Mouse (Mus musculus) embryonic facial prominence, embryonic 13.5 days (tissue): Measurements from ENCODE around the gene Pxmp4. TPM values are rescaled to one million over a fixed set of nuclear protein-coding genes. Genes with fewer than 3 reads are reported as not detected.
A peak's percentile ranks its signal among the peaks of the same experiment; 100 is the strongest.

ENCODE experiments used
- ATAC-seq: fragments of 200-750 bp; cut with Nextera tagmentation; 2 replicates; pipeline ENCODE4 v1.8.0; 2017; ENCODE audit warnings: low read depth; ENCODE audit not compliant: insufficient number of reproducible peaks, insufficient read depth, low FRiP score, low TSS enrichment
- H3K27ac ChIP-seq: fragments of 300-500 bp; sonication (generic); 2 replicates; pipeline ENCODE4 v1.5.1; 2015; ENCODE audit warnings: moderate library complexity, mild to moderate bottlenecking, inconsistent platforms
- H3K27me3 ChIP-seq: fragments of 300-500 bp; sonication (generic); 2 replicates; pipeline ENCODE4 v1.6.1; 2015; ENCODE audit warnings: mild to moderate bottlenecking, inconsistent platforms
- H3K36me3 ChIP-seq: fragments of 300-500 bp; sonication (generic); 2 replicates; pipeline ENCODE4 v1.6.1; 2015; ENCODE audit warnings: mild to moderate bottlenecking, inconsistent platforms
- H3K4me1 ChIP-seq: fragments of 300-500 bp; sonication (generic); 2 replicates; pipeline ENCODE4 v1.6.1; 2015; ENCODE audit warnings: inconsistent platforms
- H3K4me2 ChIP-seq: fragments of 300-500 bp; sonication (generic); 2 replicates; pipeline ENCODE4 v1.6.1; 2015; ENCODE audit warnings: moderate library complexity, mild to moderate bottlenecking, inconsistent platforms
- H3K4me3 ChIP-seq: fragments of 300-500 bp; sonication (generic); 2 replicates; pipeline ENCODE4 v1.5.1; 2015; ENCODE audit warnings: mild to moderate bottlenecking, inconsistent platforms
- H3K9ac ChIP-seq: fragments of 300-500 bp; sonication (generic); 2 replicates; pipeline ENCODE4 v1.6.1; 2015; ENCODE audit warnings: mild to moderate bottlenecking, inconsistent platforms
- H3K9me3 ChIP-seq: fragments of 300-500 bp; sonication (generic); 2 replicates; pipeline ENCODE4 v1.6.1; 2016; ENCODE audit warnings: inconsistent platforms
- WGBS: fragments of 180-500 bp; shearing (Covaris S2); methylation state at CpG from one replicate; pipeline ENCODE4 v1.1.7; 2015; ENCODE audit warnings: mixed read lengths; 5-methylcytosine and 5-hydroxymethylcytosine counted together
- polyA plus RNA-seq: library from polyadenylated mRNA; unstranded; fragments of >200 nt; fragmentation: Nextera tagmentation; extraction: Ambion mirVana; gene quantifications from 2 replicates; pipeline ENCODE4 v1.2.1, GENCODE M21; 2015

Gene Pxmp4
- polyA plus RNA-seq, 1 experiment from 2014 or later: 24.7 TPM

- Histone ChIP-seq H3K9me3 (no peaks in the 10 kb centered on the region), H3K27me3 (peaks cover 35% of the 10 kb centered on the region), H3K4me3 (peak overlapping the region; percentile 23; the same call in 1 of the 2 replicates), H3K36me3 (no peaks in the 10 kb centered on the region), H3K4me1 (peaks cover 42% of the 10 kb centered on the region), H3K27ac (no peak overlapping the region; the same call in 1 of the 2 replicates), H3K4me2 (peak overlapping the region; percentile 53), H3K9ac (peak overlapping the region; percentile 40)
- peak; percentile 8; the same call in 1 of the 2 replicates for ATAC-seq
- 25% methylated on average over 27 of the region's 27 CpGs for WGBS
Observed at GRCm38 (mm10) chr2:154552424-154552907, 51.0 kb downstream of the Pxmp4 start.

GRCm38 (mm10) chr2:154551927-154552326 lies 51.6 kb downstream of the Pxmp4 start:
- Histone ChIP-seq H3K9ac (peak overlapping the region; percentile 40; the same call in 1 of the 2 replicates), H3K9me3 (no peaks in the 10 kb centered on the region), H3K4me3 (peak overlapping the region; percentile 23; the same call in 1 of the 2 replicates), H3K36me3 (no peaks in the 10 kb centered on the region), H3K27ac (no peak overlapping the region), H3K4me1 (peaks cover 36% of the 10 kb centered on the region), H3K27me3 (peaks cover 35% of the 10 kb centered on the region), H3K4me2 (peak overlapping the region; percentile 53)
- no peak for ATAC-seq
- WGBS: 39% methylated on average over 21 of the region's 21 CpGs

GRCm38 (mm10) chr2:154551476-154551875 lies 52.0 kb downstream of the Pxmp4 start, which contains the start of gene Actl10:
Gene Actl10, plus strand, starts transcription at chr2:154551776.
- Histone ChIP-seq H3K9ac (peak within 1 kb of the TSS; percentile 40), H3K4me1 (peaks cover 34% of the 10 kb centered on the region), H3K27ac (no peak within 1 kb of the TSS; the same call in 1 of the 2 replicates), H3K9me3 (no peaks in the 10 kb centered on the region), H3K4me3 (peak within 1 kb of the TSS; percentile 23; the same call in 1 of the 2 replicates), H3K27me3 (peaks cover 35% of the 10 kb centered on the region), H3K4me2 (peak within 1 kb of the TSS; percentile 53), H3K36me3 (no peaks in the 10 kb centered on the region)
- ATAC-seq: no peak
- whole genome bisulfite sequencing: 79% methylated on average over 4 of the region's 4 CpGs

- ATAC-seq: no peak
- Histone ChIP-seq H3K27me3 (peaks cover 35% of the 10 kb centered on the region), H3K4me3 (no peak overlapping the region), H3K4me1 (peaks cover 34% of the 10 kb centered on the region), H3K27ac (no peak overlapping the region), H3K9ac (no peak overlapping the region), H3K4me2 (no peak overlapping the region), H3K9me3 (no peaks in the 10 kb centered on the region), H3K36me3 (no peaks in the 10 kb centered on the region)
- WGBS: 69% methylated on average over 2 of the region's 2 CpGs
Observed at GRCm38 (mm10) chr2:154550937-154551336, 52.6 kb downstream of the Pxmp4 start.

GRCm38 (mm10) chr2:154549886-154550189 lies 53.7 kb downstream of the Pxmp4 start:
- Histone ChIP-seq H3K9me3 (no peaks in the 10 kb centered on the region), H3K4me1 (peaks cover 34% of the 10 kb centered on the region), H3K27me3 (peaks cover 35% of the 10 kb centered on the region), H3K27ac (no peak overlapping the region), H3K9ac (peak overlapping the region; percentile 72), H3K36me3 (no peaks in the 10 kb centered on the region), H3K4me2 (peak overlapping the region; percentile 96), H3K4me3 (peak overlapping the region; percentile 48)
- no peak for ATAC-seq
- whole genome bisulfite sequencing: 16% methylated on average over 20 of the region's 20 CpGs

GRCm38 (mm10) chr2:154549127-154549885 lies 54.2 kb downstream of the Pxmp4 start:
- H3K27ac ChIP-seq: no peak overlapping the region
- H3K27me3 ChIP-seq: peaks cover 35% of the 10 kb centered on the region
- H3K36me3 ChIP-seq: no peaks in the 10 kb centered on the region
- 3% methylated on average over 48 of the region's 48 CpGs for WGBS
- H3K9me3 ChIP-seq: no peaks in the 10 kb centered on the region
- peak; percentile 68; the same call in 1 of the 2 replicates for ATAC-seq
- peaks cover 32% of the 10 kb centered on the region for H3K4me1 ChIP-seq
- peak overlapping the region; percentile 48 for H3K4me3 ChIP-seq
- H3K4me2 ChIP-seq: peak overlapping the region; percentile 96
- peak overlapping the region; percentile 72 for H3K9ac ChIP-seq

- H3K4me2 ChIP-seq: no peak overlapping the region
- peaks cover 32% of the 10 kb centered on the region for H3K4me1 ChIP-seq
- no peaks in the 10 kb centered on the region for H3K36me3 ChIP-seq
- H3K27me3 ChIP-seq: peaks cover 35% of the 10 kb centered on the region
- H3K27ac ChIP-seq: no peak overlapping the region
- no peak for ATAC-seq
- no peak overlapping the region for H3K9ac ChIP-seq
- H3K9me3 ChIP-seq: no peaks in the 10 kb centered on the region
- WGBS: 50% methylated on average over 3 of the region's 3 CpGs
- H3K4me3 ChIP-seq: no peak overlapping the region
Observed at GRCm38 (mm10) chr2:154548688-154549087, 54.8 kb downstream of the Pxmp4 start.

- H3K27ac ChIP-seq: no peak within 1 kb of the TSS
- H3K9ac ChIP-seq: no peak within 1 kb of the TSS
- no peak within 1 kb of the TSS for H3K4me2 ChIP-seq
- 0 out of 2 replicates have a peak, but pooled peaks cover under 1% of the 10 kb centered on the region for H3K36me3 ChIP-seq
- H3K9me3 ChIP-seq: no peaks in the 10 kb centered on the region
- H3K4me1 ChIP-seq: peaks cover 20% of the 10 kb centered on the region
- H3K27me3 ChIP-seq: peaks cover 20% of the 10 kb centered on the region
- ATAC-seq: no peak
- WGBS: 93% methylated on average over 10 of the region's 10 CpGs
- H3K4me3 ChIP-seq: no peak within 1 kb of the TSS
Observed at GRCm38 (mm10) chr2:154546711-154547110, 56.8 kb downstream of the Pxmp4 start, which contains the start of gene 1700003F12Rik. Gene 1700003F12Rik, plus strand, starts transcription at chr2:154547085.

- Histone ChIP-seq H3K27me3 (no peaks in the 10 kb centered on the region), H3K4me2 (no peak overlapping the region), H3K36me3 (peaks cover 15% of the 10 kb centered on the region), H3K9me3 (no peaks in the 10 kb centered on the region), H3K27ac (no peak overlapping the region), H3K4me3 (no peak overlapping the region), H3K9ac (no peak overlapping the region), H3K4me1 (peaks cover 3% of the 10 kb centered on the region)
- no peak for ATAC-seq
- 89% methylated on average over 9 of the region's 9 CpGs for WGBS
Observed at GRCm38 (mm10) chr2:154543567-154544347, 59.8 kb downstream of the Pxmp4 start.

GRCm38 (mm10) chr2:154541630-154542029 lies 61.9 kb downstream of the Pxmp4 start:
- no peak overlapping the region for H3K27ac ChIP-seq
- ATAC-seq: no peak
- no peak overlapping the region for H3K4me2 ChIP-seq
- H3K9me3 ChIP-seq: no peaks in the 10 kb centered on the region
- no peak overlapping the region for H3K9ac ChIP-seq
- 82% methylated on average over 2 of the region's 2 CpGs for WGBS
- peaks cover 32% of the 10 kb centered on the region for H3K36me3 ChIP-seq
- H3K4me1 ChIP-seq: no peaks in the 10 kb centered on the region
- H3K4me3 ChIP-seq: no peak overlapping the region
- H3K27me3 ChIP-seq: no peaks in the 10 kb centered on the region

GRCm38 (mm10) chr2:154539720-154540119 lies 63.8 kb downstream of the Pxmp4 start:
- Histone ChIP-seq H3K36me3 (peaks cover 50% of the 10 kb centered on the region), H3K4me2 (no peak overlapping the region), H3K4me1 (no peaks in the 10 kb centered on the region), H3K9ac (no peak overlapping the region), H3K9me3 (no peaks in the 10 kb centered on the region), H3K4me3 (no peak overlapping the region), H3K27ac (no peak overlapping the region), H3K27me3 (no peaks in the 10 kb centered on the region)
- WGBS: 79% methylated on average over 3 of the region's 3 CpGs
- no peak for ATAC-seq
